Mouse (Mus musculus) 416B (cell line): ENCODE results near the gene Tcf20.

ENCODE experiments used
- DNase-seq: peaks from one replicate; pipeline ENCODE4 v3.0.0; 2011; ENCODE audit warnings: low read depth

Tcf20 gene

DNA sequence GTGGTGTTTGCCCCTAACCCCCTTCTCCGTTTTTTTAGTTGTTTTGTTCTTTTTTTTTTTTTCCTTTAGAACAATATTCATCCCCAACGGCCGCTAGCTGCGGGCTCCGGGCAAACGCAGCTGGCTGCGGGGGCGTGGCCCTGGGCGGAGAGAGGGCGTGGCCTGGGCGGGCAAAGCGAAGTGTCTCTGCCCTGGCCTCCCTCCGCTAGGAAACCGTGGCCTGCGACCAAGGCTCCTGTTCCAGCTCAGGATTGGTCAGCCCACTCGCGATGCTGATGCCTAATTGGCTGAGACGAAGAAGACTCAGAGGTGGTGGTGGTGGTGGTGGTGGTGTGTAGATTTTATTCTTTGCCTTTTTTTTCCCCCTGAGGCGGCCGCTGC lies at the start of gene Tcf20:
Tcf20 (minus strand) TSS at position 141 of the 381 bp plus-strand sequence.
- peak; percentile 95 for DNase-seq

DNA sequence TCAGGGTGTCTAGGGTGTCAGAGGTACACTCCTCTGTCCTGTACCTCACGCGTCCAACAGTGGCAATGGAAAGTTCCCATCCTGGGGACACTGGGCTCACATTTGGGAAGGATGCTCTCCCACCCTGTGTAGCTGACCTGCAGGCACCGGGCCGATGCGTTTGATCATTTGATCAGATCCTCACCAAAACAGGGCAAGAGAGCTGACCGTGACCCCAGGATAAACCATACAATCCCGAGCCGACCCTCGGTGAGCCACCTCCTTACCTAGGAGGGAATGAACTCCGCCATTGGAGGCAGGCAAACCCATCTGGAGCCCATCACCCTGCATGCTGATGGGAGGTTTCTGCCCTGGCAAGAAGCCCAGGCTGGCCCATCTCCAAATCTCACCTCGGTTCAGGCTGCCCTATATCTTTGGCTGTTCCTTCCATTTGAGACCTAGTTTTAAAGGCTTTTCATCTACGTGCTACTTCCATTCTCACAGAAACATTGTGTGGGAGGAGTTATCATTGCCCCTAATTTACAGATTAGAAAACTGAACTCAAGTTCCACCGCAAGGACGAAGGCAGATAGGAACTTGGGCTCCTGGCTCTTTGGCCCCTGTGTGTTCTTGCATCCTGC lies 49.3 kb upstream of the Tcf20 start:
- peak; percentile 59 for DNase-seq

- DNase-seq, result peak; percentile 88
Measured at GRCm38 (mm10) chr15:83036089-83036488, 48.4 kb upstream of the Tcf20 start.

GRCm38 (mm10) chr15:83034275-83034977 lies 46.8 kb upstream of the Tcf20 start:
- no peak for DNase-seq

- DNase-seq, result peak; percentile 86
Measured at GRCm38 (mm10) chr15:83032981-83033541, 45.4 kb upstream of the Tcf20 start, which contains the start of gene Nfam1. Nfam1 (minus strand) TSS chr15:83033306.

DNA sequence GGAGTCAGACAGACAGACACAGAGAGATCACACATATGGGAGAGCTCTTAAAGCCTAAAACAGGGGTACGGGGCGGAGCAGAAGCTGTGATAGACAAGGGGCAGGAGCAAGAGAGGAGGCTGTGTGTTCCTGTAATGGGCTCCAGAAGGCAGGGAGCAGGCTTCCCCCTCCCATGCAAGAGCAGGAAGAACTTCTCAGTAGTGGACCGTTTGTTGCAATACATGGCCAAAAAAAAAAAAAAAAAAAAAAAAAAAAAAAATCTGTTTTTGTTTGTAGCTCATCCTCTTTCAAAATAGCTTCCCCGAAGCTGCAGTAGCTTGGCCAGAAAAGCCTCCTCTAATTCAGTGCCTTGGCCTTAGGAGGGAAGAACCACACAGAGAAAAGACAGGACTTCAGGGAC lies 43.2 kb upstream of the Tcf20 start:
- peak; percentile 57 for DNase-seq

GRCm38 (mm10) chr15:83029725-83030718 lies 42.4 kb upstream of the Tcf20 start:
- peak; percentile 55 for DNase-seq

DNA sequence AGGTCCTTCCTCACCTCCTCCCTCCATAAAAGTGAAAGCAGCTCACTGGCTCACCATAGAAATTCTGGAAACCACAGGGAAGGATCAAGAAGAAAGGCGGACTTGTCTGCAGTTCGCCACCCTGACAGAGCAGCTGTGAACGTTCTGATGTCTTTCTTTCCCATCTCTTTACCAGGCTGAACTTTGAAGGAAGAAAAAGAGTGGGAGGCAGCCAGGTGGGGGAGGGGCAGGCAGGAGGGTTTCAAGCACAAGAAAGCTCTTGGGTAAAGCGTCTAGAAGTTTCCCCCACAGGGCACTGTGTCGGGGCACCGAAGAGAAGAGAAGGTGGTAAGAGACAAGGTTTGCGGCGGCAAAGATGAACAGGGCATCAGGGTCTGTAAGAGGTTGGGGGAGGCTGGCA lies 38.5 kb upstream of the Tcf20 start:
- no peak for DNase-seq

GRCm38 (mm10) chr15:83025041-83025760 lies 37.5 kb upstream of the Tcf20 start:
- DNase-seq, result no peak

GRCm38 (mm10) chr15:83022947-83023346 lies 35.3 kb upstream of the Tcf20 start:
- no peak for DNase-seq

DNA sequence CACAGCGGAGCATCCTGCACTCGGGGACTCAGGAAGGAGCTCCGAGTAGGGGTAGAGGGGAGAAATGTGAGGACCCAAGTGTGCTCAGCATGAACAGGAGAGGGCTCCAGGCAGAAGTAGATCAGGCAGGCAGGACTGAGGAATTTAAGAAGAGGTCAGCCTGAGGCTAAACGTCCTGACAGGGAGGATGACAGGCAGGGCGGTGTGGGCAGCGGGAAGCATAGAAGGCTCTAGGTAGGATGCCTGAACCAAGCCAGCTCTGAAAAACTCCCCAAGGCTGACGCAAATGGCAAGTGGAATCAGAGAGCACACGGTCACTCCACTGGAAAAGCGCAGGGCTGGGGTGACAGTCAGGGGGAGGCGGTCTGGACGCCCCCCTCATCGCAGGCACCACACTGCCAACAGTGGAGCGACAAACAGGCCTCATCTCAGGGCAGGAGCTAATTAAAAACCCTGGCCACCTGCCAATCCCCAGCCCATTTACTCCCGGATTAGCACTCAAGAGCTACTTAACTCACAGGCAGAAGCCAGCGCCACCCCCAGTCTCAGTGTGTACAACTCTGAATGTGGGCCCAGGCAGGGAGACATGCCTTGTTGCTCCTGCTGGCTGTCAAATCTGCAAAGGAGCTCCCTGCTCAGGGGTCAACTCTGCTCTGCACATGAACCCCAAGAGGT lies 23.5 kb upstream of the Tcf20 start:
- no peak for DNase-seq

DNA sequence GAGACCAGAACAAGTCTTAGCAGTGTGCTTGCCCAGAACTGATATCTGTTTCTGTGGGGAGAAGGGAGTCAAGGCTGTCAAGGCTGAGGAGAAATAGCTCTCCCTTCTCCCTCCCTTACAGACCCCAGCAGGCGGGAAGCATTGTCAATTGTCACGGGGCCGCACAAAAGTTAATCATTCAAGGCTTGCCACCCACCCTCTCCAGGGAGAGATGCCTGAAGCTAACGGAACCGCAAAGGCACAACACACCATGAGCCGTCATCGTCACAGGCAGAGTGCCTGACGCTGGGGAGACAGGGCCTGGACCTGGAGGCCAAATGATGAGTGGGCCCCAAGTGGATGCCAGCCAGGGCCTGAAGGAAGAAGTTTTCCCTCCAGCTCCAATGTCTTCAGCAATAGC lies 22.8 kb upstream of the Tcf20 start:
- no peak for DNase-seq

DNA sequence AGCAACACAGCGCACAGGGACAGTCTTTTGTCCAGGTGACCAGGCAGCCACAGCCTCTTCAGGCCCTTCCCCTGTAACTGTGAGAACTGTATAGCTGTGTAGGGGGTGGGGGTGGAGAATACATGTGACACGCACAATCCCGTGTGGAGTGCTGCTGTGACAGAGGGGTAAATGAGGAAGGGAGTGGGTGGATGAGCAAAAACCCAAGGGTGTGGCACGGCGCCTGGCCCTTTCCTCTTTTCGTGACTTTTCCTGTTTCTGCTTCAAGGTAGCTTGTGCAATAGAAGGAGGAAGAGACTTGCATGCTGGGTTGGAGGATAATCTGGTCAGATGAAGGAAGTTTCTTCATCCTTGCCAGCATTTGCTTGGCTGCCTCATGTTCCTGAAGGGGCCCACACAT lies 21.9 kb upstream of the Tcf20 start:
- peak; percentile 85 for DNase-seq

- DNase-seq, result peak; percentile 65
Measured at GRCm38 (mm10) chr15:83008761-83009423, 21.2 kb upstream of the Tcf20 start.

DNA sequence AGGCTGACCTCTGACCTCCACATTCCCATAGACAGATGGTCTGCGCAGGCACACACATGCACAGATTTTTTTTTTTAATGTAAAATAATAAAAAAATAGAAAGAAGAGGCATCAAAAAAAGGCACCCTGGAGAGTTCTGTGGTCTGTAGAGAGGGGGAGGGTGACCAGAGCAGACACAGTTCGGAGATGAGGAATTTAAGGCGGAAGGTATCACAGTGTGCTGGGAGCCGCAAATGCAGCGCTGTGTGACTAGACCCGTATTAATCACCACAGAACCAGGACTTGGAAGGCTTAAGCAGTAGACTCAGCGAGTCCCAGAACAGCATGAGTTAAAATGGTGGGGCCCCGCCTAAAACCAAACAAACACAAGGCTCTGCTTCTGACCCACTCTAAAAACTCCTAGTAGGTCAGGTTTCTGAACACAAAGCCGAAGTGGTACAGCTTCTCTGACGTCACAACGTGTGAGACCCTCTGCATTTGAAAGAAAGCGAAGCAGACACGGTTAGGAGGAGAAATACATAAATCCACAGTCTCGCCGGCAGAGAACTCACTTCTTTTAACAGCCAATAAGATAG lies 19.8 kb upstream of the Tcf20 start:
- DNase-seq, result no peak

- no peak for DNase-seq
Measured at GRCm38 (mm10) chr15:83002665-83003548, 15.2 kb upstream of the Tcf20 start.

- DNase-seq, result no peak
Measured at GRCm38 (mm10) chr15:82998811-82999221, 11.1 kb upstream of the Tcf20 start.

DNA sequence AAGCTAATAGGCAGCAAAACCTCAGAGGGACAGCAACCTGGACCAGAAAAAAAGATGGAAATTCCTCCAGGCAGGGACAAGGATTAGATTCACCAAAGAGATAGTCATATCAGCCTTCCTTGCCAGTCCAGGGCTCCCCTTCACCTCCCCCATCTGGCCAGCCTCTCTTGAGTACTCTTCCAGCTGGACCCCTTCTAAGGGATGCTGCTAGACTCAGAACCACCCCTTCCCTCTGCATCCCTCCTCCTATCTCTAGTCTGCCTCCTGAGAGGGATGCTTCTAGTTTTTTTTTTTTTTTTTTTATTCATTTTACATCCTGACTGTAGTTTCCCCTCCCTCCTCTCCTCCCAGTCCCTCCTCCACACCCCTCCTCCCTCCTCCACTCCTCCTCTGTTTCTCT lies 8.8 kb upstream of the Tcf20 start:
- no peak for DNase-seq

- no peak for DNase-seq
Measured at GRCm38 (mm10) chr15:82995239-82995638, 7.6 kb upstream of the Tcf20 start.
